Mouse (Mus musculus) adrenal gland, adult 8-10 months (tissue): ENCODE results near the gene Pakap. TPM values are rescaled to one million over a fixed set of nuclear protein-coding genes. Genes with fewer than 3 reads are reported as not detected.

Source experiments
- DNase-seq: peaks from one replicate; pipeline ENCODE4 v3.0.0; 2022
- total RNA-seq, 4 experiments: library from RNA; stranded (reverse); gene quantifications; 2 replicates each; pipeline ENCODE4 v1.2.4; 2022

Gene Pakap
- total RNA-seq, 4 experiments from 2014 or later = 35.3 to 97.4 (median 63.1) TPM

GRCm38 (mm10) chr4:57845541-57846210 is 277.7 kb downstream of the Pakap start:
- no peak for DNase-seq

GRCm38 (mm10) chr4:57846381-57846990 is 278.5 kb downstream of the Pakap start:
- DNase-seq = no peak

DNA sequence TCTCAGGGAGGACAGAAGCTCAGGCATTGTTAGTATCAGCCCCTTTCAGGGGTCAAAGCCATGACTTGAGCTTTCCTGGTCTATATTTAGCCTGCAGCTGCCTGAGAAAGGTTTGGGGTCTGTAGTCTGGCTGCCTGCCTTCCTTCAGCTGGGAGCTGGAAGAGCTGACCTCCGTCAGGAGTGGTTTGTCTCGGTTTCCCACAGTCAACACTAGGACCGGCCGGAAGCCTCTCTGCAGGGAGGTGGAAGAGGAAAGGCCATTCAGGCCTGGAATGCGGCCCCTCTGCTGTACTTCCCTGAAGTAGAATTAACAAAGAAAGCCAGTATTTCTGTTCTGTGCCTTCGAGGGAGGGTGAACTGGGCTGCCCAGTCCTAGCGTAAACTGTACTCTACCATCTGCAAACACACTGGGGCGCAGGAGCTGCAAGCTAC is 279.0 kb downstream of the Pakap start:
- no peak for DNase-seq

GRCm38 (mm10) chr4:57847676-57848075 is 279.7 kb downstream of the Pakap start:
- DNase-seq = no peak

DNA sequence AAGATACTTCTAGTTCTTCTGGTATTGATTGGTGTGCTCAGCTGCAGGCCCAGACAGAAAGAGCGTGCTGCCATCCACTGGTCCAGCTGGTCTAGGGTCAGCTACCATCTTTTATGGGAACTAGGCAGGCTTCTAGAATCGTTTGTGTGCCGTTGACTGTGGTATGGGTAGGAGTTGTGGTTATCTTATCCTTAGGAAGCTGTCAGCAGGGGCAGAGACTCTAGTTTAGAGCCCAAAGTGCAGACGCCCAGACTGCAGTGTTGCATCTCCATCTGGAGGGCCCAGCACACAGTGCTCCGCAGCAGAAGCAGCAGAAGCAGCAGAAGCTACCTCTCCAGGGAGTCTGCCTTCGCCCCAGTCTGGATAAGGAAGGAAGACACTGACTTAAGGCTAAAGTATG is 281.5 kb downstream of the Pakap start:
- DNase-seq = no peak

- no peak for DNase-seq
Observed at GRCm38 (mm10) chr4:57851731-57852130, 283.8 kb downstream of the Pakap start.

- no peak for DNase-seq
Observed at GRCm38 (mm10) chr4:57852461-57853040, 284.6 kb downstream of the Pakap start.

DNA sequence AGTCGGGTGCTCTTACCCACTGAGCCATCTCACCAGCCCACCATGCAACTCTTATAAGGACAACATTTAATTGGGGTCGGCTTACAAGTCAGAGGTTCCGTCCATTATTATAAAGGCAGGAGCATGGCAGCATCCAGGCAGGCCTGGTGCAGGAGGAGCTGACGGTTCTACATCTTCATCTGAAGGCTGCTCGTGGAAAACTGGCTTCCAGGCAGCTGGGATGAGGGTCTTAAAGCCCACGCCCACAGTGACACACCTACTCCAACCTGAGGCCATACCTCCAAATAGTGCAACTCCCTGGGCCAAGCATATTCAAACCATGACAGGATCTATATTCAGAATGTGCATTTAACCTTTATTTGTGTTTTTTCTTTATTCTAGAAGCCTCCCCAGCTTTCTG is 286.2 kb downstream of the Pakap start:
- no peak for DNase-seq

DNA sequence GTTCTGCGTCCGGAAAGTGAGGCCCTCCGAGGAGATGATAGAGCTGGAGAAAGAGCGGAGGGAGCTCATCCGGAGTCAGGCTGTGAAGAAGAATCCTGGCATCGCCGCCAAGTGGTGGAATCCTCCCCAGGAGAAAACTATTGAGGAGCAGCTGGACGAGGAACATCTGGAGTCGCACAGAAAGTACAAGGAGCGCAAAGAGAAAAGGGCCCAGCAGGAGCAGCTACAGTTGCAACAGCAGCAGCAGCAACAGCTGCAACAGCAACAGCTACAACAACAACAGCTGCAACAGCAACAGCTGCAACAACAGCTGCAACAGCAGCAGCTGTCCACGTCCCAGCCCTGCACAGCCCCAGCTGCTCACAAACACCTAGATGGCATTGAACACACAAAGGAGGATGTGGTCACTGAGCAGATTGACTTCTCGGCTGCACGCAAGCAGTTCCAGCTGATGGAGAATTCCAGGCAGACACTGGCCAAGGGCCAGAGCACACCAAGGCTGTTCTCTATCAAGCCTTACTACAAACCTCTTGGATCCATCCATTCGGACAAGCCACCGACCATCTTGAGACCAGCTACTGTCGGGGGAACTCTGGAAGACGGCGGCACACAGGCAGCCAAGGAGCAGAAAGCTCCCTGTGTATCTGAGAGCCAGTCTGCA is 287.4 kb downstream of the Pakap start:
- no peak for DNase-seq

DNA sequence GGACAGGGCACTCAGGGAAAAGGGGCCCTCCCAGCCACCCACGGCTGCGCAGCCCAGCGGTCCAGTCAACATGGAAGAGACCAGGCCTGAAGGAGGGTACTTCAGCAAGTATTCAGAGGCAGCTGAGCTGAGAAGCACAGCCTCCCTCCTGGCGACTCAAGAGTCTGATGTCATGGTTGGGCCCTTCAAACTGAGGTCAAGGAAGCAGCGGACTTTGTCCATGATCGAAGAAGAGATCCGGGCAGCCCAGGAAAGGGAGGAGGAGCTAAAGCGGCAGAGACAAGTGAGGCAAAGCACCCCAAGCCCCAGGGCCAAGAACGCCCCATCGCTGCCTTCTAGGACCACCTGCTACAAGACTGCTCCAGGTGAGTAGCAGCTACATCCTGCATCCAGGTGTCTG is 288.7 kb downstream of the Pakap start:
- no peak for DNase-seq

- DNase-seq = no peak
Observed at GRCm38 (mm10) chr4:57860204-57860611, 292.2 kb downstream of the Pakap start.

- DNase-seq = no peak
Observed at GRCm38 (mm10) chr4:57861166-57861565, 293.2 kb downstream of the Pakap start.

DNA sequence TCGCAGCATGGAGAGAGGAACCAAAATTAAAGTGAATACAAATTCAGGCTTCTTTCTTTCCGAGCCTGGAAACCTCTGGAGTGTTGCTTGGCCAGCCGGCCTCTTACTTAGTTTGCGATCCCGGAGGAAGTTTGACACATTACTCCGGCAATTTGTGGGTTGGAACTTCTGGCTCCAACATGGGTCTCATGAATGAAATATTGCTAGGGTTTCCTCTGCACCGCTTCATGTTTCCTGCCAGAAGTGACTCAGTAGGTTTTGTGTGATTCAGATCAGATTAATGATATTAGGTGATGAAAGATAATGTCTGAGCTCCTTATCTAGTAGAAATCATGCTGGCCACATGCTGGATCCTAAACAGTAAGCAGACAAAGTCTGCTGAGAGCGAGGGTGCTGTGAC is 293.9 kb downstream of the Pakap start:
- DNase-seq = no peak

DNA sequence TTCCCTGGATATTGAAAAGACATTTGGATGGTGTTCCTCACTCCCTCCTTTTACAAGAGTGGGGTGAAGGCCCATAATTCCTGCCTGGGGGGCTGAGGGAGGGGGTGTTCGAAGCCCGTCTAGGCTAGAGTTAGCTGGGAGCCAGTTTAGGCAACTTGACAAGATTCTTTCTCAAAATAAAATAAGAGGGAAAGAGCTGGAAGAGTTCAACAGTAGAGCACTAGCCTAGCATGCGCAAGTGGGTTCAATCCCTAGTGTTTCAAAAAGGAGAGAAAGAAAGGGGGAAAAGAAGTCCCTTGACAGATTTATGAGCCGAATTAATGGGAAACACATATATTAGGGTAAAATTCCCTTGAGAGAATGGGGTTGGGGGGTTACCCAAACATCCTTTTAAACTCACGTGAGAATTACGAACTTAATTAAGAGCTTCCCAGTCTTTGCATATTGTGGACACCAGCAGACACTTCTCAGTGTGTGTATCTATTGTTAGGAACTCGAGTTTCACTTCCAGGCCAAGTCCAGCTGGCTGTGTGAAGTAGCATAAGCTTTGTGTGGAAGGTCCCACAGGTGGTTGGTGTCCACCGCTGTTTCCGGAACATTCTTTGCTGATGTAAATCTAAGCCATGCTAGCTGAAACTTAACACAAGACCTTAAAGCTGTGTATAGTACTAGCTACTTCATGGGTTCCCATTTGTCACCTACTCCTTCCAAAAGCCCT is 294.4 kb downstream of the Pakap start:
- DNase-seq = no peak

DNA sequence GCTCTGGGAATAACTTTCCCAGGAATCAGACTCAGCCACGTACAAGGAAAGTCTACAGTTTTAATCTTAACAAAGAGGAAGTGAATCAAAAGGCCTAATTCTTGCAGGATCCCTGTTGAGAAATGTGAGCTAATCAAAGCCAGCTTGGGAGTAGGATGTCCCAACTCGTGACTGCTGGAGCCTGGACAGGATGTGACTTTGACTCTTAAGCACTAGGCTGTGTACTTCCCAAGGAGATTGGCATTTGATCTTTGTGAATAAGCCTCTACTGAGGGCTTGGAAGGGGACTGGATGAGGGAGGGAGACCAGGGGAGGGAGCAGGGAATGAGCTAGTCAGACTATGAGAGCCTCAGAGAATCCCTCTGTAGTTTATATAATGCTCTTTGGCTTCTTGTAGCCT is 298.1 kb downstream of the Pakap start:
- no peak for DNase-seq

GRCm38 (mm10) chr4:57866990-57867389 is 299.0 kb downstream of the Pakap start:
- no peak for DNase-seq

DNA sequence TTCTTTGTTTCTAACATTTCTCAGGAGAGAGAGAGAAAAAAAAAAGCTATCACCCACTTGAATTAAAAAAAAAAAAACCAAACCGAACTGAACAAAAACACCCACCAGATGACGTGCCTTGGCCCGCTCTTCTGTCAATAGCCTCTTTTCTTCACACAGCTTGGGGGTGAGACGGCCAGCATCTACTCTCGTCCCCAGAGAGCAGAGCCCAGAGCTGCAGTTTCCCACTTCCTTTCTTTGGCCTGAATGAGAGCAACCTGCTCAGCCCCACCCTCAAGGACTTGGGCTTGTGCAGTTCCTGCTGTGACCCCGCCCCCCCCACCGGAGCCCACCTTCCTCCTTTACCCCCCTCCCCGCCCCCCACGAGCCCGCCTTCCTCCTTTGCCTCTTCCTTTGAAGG is 299.5 kb downstream of the Pakap start:
- DNase-seq = no peak

- DNase-seq = no peak
Observed at GRCm38 (mm10) chr4:57879137-57879536, 311.2 kb downstream of the Pakap start.

DNA sequence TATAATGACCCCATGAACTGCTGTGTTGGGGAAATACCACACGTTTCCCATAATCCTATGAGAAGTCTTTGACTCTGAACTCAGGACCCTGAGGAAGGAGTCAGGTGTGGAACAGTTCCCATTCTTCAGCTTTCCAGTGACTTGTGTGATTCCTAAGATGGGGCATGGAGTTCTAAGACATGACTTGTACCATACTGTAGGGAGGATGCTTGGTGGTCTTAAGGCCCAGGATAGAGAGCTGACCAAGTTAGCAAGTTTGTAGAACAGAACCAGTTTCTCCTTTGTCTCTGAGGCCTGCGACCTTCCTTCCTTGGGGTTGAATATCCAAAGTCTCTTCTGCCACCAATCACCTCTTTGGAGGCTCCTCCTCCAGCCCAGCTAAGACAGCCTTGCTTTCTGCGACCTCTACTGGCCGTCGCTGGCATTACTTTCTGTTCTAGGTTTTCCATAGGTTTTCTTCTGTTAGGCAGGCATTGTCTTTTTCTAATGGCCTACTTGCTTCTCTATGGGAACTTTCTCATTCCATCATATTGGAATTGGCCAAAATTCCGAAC is 311.9 kb downstream of the Pakap start:
- peak; percentile 69 for DNase-seq

- peak; percentile 45 for DNase-seq
Observed at GRCm38 (mm10) chr4:57883520-57884421, 315.8 kb downstream of the Pakap start.

DNA sequence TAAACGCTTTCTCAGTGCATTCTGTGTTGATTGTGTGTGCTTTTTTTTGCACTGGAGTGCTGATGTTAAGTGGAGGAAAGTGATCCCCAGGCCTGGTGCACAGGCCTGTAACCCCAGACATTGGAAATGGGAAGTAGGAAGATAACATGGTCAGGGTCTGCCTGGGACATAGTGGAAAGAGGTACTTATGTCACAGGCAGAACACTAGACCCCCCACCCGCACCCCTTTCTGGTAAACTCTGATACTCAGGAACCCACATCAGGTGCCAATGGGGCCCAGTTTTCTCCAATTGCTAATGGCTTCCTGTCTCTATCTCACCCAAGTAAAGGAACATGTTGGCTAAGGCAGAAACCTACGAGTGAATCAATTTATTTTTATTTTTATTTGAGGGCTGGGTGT is 316.5 kb downstream of the Pakap start:
- DNase-seq = no peak
